ENCODE assay signal across 9 mouse cellular contexts in genomic region chr2:135797677-135798546, GRCm38 (mm10).
DNase-seq lines count a peak whose midpoint lies in the region; ATAC-seq and TF ChIP-seq lines count a peak whose summit lies in the region.
"Had no signal": no experiment of that assay in that cellular context is flagged by ENCODE, and none has a peak within 500 bp of the region (broad histone marks: within the 10 kb centered on the region; RNA-seq: fewer than 3 reads in every experiment).

No protein-coding gene starts in this region.

- no peaks in the 10 kb centered on the region for H3K9me3 ChIP-seq in liver, embryonic 12.5 days (replicated peaks)
- H3K9me3 ChIP-seq in liver, embryonic 11.5 days (ENCODE audit: control insufficient read depth, low read length), result no peaks in the 10 kb centered on the region
- H3K9me3 ChIP-seq in heart, embryonic 10.5 days, result no peaks in the 10 kb centered on the region
- no peaks in the 10 kb centered on the region for H3K9me3 ChIP-seq in midbrain, embryonic 13.5 days

- TF ChIP-seq POLR2A in bone marrow macrophage, adult 2 months (IDR thresholded peaks at IDR 0.05; ENCODE audit: borderline replicate concordance, low read depth, low read length), result no peak

- WGBS in liver, embryonic 12.5 days (ENCODE audit: insufficient replicate concordance), result 34% methylated on average over 5 of the region's 5 CpGs
- 48% methylated on average over 5 of the region's 5 CpGs for WGBS in liver, embryonic 11.5 days
- WGBS in heart, embryonic 10.5 days, result 48% methylated on average over 5 of the region's 5 CpGs
- WGBS in midbrain, embryonic 13.5 days, result 44% methylated on average over 5 of the region's 5 CpGs

- no peak overlapping the region for H3K4me3 ChIP-seq in liver, embryonic 12.5 days
- H3K4me3 ChIP-seq in liver, embryonic 11.5 days (ENCODE audit: low read depth, low read length), result no peak overlapping the region
- H3K4me3 ChIP-seq in bone marrow macrophage, adult 2 months (ENCODE audit: insufficient read depth, low read length), result no peak overlapping the region
- no peak overlapping the region for H3K4me3 ChIP-seq in heart, embryonic 10.5 days
- no peak overlapping the region for H3K4me3 ChIP-seq in midbrain, embryonic 13.5 days (replicated peaks)

- no peaks in the 10 kb centered on the region for H3K36me3 ChIP-seq in liver, embryonic 12.5 days
- no peaks in the 10 kb centered on the region for H3K36me3 ChIP-seq in liver, embryonic 11.5 days (ENCODE audit: control insufficient read depth, insufficient read depth, low read length)
- no peaks in the 10 kb centered on the region for H3K36me3 ChIP-seq in heart, embryonic 10.5 days
- no peaks in the 10 kb centered on the region for H3K36me3 ChIP-seq in midbrain, embryonic 13.5 days

- DNase-seq in liver, embryonic 11.5 days (ENCODE audit: low spot score), result no peak
- no peak for DNase-seq in heart, embryonic 10.5 days (ENCODE audit: low spot score)
- DNase-seq in Muller cell, postnatal 12 days (ENCODE audit: inconsistent ontology term), result no peak
- DNase-seq in left cerebral cortex, adult 8-10 months (ENCODE audit: low spot score in 2 of 2), result no peak
- no peak for DNase-seq in cerebellum, adult 11-12 months

- H3K4me2 ChIP-seq in liver, embryonic 12.5 days, result no peak overlapping the region
- H3K4me2 ChIP-seq in liver, embryonic 11.5 days, result no peak overlapping the region
- H3K4me2 ChIP-seq in midbrain, embryonic 13.5 days (replicated peaks), result no peak overlapping the region

- 0 out of 2 replicates have a peak overlapping the region, but pooled peaks have one; percentile 30 for H3K27ac ChIP-seq in liver, embryonic 12.5 days
- H3K27ac ChIP-seq in liver, embryonic 11.5 days (ENCODE audit: low read depth, low read length), result no peak overlapping the region
- peak overlapping the region; percentile 67 for H3K27ac ChIP-seq in bone marrow macrophage, adult 2 months (ENCODE audit: insufficient read depth, low read depth, low read length)
- H3K27ac ChIP-seq in heart, embryonic 10.5 days, result peak overlapping the region; percentile 62; the same call in 1 of the 2 replicates
- H3K27ac ChIP-seq in midbrain, embryonic 13.5 days, result peak overlapping the region; percentile 61; the same call in 1 of the 2 replicates
- H3K27ac ChIP-seq: macrophage had no signal

- no peak for ATAC-seq in liver, embryonic 12.5 days
- no peak for ATAC-seq in liver, embryonic 11.5 days (replicated peaks; ENCODE audit: low FRiP score)
- 0 out of 2 replicates have a peak, but pooled peaks have one; percentile 24 for ATAC-seq in midbrain, embryonic 13.5 days

- H3K4me1 ChIP-seq in liver, embryonic 12.5 days, result no peaks in the 10 kb centered on the region
- H3K4me1 ChIP-seq in liver, embryonic 11.5 days (replicated peaks; ENCODE audit: control insufficient read depth, insufficient read depth, low read length), result peaks cover 3% of the 10 kb centered on the region; the same call in 1 of the 2 replicates
- H3K4me1 ChIP-seq in bone marrow macrophage, adult 2 months (ENCODE audit: control insufficient read depth, insufficient read depth, low read length), result peaks cover 18% of the 10 kb centered on the region
- H3K4me1 ChIP-seq in heart, embryonic 10.5 days, result peaks cover 7% of the 10 kb centered on the region
- H3K4me1 ChIP-seq in midbrain, embryonic 13.5 days (replicated peaks), result peaks cover 31% of the 10 kb centered on the region

- H3K27me3 ChIP-seq in liver, embryonic 12.5 days (replicated peaks), result no peaks in the 10 kb centered on the region
- H3K27me3 ChIP-seq in liver, embryonic 11.5 days (replicated peaks; ENCODE audit: control insufficient read depth, insufficient read depth, low read length), result no peaks in the 10 kb centered on the region
- no peaks in the 10 kb centered on the region for H3K27me3 ChIP-seq in heart, embryonic 10.5 days (ENCODE audit: insufficient read depth, poor library complexity, severe bottlenecking)
- no peaks in the 10 kb centered on the region for H3K27me3 ChIP-seq in midbrain, embryonic 13.5 days

- no peak for TF ChIP-seq CTCF in bone marrow macrophage, adult 2 months (IDR thresholded peaks at IDR 0.05; ENCODE audit: low read depth, low read length)

- no peak overlapping the region for H3K9ac ChIP-seq in liver, embryonic 12.5 days
- no peak overlapping the region for H3K9ac ChIP-seq in liver, embryonic 11.5 days (ENCODE audit: low read depth, low read length)
- no peak overlapping the region for H3K9ac ChIP-seq in midbrain, embryonic 13.5 days (replicated peaks)
